Mouse (Mus musculus) liver, adult 2 months (tissue): ENCODE results near the gene Myocd.

ENCODE experiments used
- CTCF ChIP-seq: fragments of 200-500 bp; IDR thresholded peaks from 2 replicates; pipeline ENCODE4 v1.5.1; 2011; ENCODE audit warnings: low read depth, low read length, control low read depth
- POLR2A ChIP-seq: fragments of 200-500 bp; IDR thresholded peaks from 2 replicates; pipeline ENCODE4 v1.6.1; 2011; ENCODE audit warnings: low read length, control low read depth; ENCODE audit not compliant: insufficient read depth; ENCODE audit errors: extremely low read depth

- TF ChIP-seq POLR2A (no peak), CTCF (no peak)
Measured at GRCm38 (mm10) chr11:65243593-65243992, 26.2 kb downstream of the Myocd start.
